Mouse (Mus musculus) hindbrain, embryonic 13.5 days (tissue): ENCODE measurements around the gene Vmn2r12. TPM values are rescaled to one million over a fixed set of nuclear protein-coding genes. Genes with fewer than 3 reads are reported as not detected.
"Not testable (repeated sequence)": the region's sequence is repeated elsewhere in the genome, so short reads cannot be mapped to it uniquely, and the experiment has no call there.

Experiments used
- ATAC-seq: fragments of 200-750 bp; cut with Nextera tagmentation; 2 replicates; pipeline ENCODE4 v1.8.0; 2017; ENCODE audit warnings: moderate TSS enrichment; ENCODE audit not compliant: low FRiP score
- H3K27ac ChIP-seq: fragments of 300-500 bp; sonication (generic); 2 replicates; pipeline ENCODE4 v1.5.1; 2015; ENCODE audit warnings: inconsistent platforms, mild to moderate bottlenecking, moderate library complexity
- H3K27me3 ChIP-seq: fragments of 300-500 bp; sonication (generic); 2 replicates; pipeline ENCODE4 v1.6.1; 2015; ENCODE audit warnings: mild to moderate bottlenecking, inconsistent platforms
- H3K36me3 ChIP-seq: fragments of 300-500 bp; sonication (generic); 2 replicates; pipeline ENCODE4 v1.6.1; 2015; ENCODE audit warnings: mild to moderate bottlenecking, inconsistent platforms
- H3K4me1 ChIP-seq: fragments of 300-500 bp; sonication (generic); replicated peaks from 2 replicates; pipeline ENCODE4 v1.6.1; 2015; ENCODE audit warnings: inconsistent platforms
- H3K4me2 ChIP-seq: fragments of 300-500 bp; sonication (generic); 2 replicates; pipeline ENCODE4 v1.6.1; 2015; ENCODE audit warnings: inconsistent platforms, mild to moderate bottlenecking, moderate library complexity
- H3K4me3 ChIP-seq: fragments of 300-500 bp; sonication (generic); 2 replicates; pipeline ENCODE4 v1.5.1; 2015; ENCODE audit warnings: mild to moderate bottlenecking, inconsistent platforms
- H3K9ac ChIP-seq: fragments of 300-500 bp; sonication (generic); 2 replicates; pipeline ENCODE4 v1.6.1; 2015; ENCODE audit warnings: mild to moderate bottlenecking, inconsistent platforms
- H3K9me3 ChIP-seq: fragments of 300-500 bp; sonication (generic); 2 replicates; pipeline ENCODE4 v1.6.1; 2016; ENCODE audit warnings: inconsistent platforms
- WGBS: fragments of 180-500 bp; shearing (Covaris S2); methylation state at CpG from one replicate; pipeline ENCODE4 v1.1.7; 2015; 5-methylcytosine and 5-hydroxymethylcytosine counted together
- polyA plus RNA-seq: library from polyadenylated mRNA; unstranded; fragments of >200 nt; fragmentation: Nextera tagmentation; extraction: Ambion mirVana; gene quantifications from 2 replicates; pipeline ENCODE4 v1.2.1, GENCODE M21; 2015

Gene Vmn2r12
- not detected in 2 replicates for polyA plus RNA-seq

GRCm38 (mm10) chr5:109097850-109098249 lies at the start of gene Vmn2r12:
TSS of gene Vmn2r12 (minus strand) at chr5:109097950.
- 90% methylated on average over 5 of the region's 5 CpGs for WGBS
- not testable (repeated sequence) for H3K4me3 ChIP-seq, H3K9ac ChIP-seq, H3K4me2 ChIP-seq, H3K36me3 ChIP-seq, ATAC-seq, H3K27ac ChIP-seq, H3K27me3 ChIP-seq, H3K4me1 ChIP-seq
- peaks cover 22% of the 10 kb centered on the region for H3K9me3 ChIP-seq

GRCm38 (mm10) chr5:109139546-109139945 lies 41.8 kb upstream of the Vmn2r12 start:
- WGBS, result 78% methylated on average over 2 of the region's 2 CpGs
- no peak overlapping the region for H3K9ac ChIP-seq
- no peak for ATAC-seq
- peaks cover 24% of the 10 kb centered on the region for H3K9me3 ChIP-seq
- no peaks in the 10 kb centered on the region for H3K27me3 ChIP-seq
- no peak overlapping the region for H3K4me3 ChIP-seq
- no peaks in the 10 kb centered on the region for H3K4me1 ChIP-seq
- no peak overlapping the region for H3K27ac ChIP-seq
- H3K4me2 ChIP-seq, result no peak overlapping the region
- no peaks in the 10 kb centered on the region for H3K36me3 ChIP-seq

GRCm38 (mm10) chr5:109136731-109137130 lies 39.0 kb upstream of the Vmn2r12 start:
- H3K9me3 ChIP-seq, result peaks cover 29% of the 10 kb centered on the region
- whole genome bisulfite sequencing, result 80% methylated on average over 2 of the region's 2 CpGs
- H3K36me3 ChIP-seq, result no peaks in the 10 kb centered on the region
- no peak overlapping the region for H3K27ac ChIP-seq
- H3K27me3 ChIP-seq, result no peaks in the 10 kb centered on the region
- H3K9ac ChIP-seq, result no peak overlapping the region
- no peak for ATAC-seq
- no peak overlapping the region for H3K4me3 ChIP-seq
- H3K4me1 ChIP-seq, result no peaks in the 10 kb centered on the region
- H3K4me2 ChIP-seq, result no peak overlapping the region

GRCm38 (mm10) chr5:109096482-109096881 lies 1.3 kb downstream of the Vmn2r12 start:
- not testable (repeated sequence) for H3K4me2 ChIP-seq, H3K4me1 ChIP-seq, H3K4me3 ChIP-seq, H3K27ac ChIP-seq, H3K27me3 ChIP-seq, H3K36me3 ChIP-seq, H3K9ac ChIP-seq, ATAC-seq
- H3K9me3 ChIP-seq, result peaks cover 22% of the 10 kb centered on the region
- 81% methylated on average over 3 of the region's 3 CpGs for WGBS

GRCm38 (mm10) chr5:109072016-109072415 lies 25.7 kb downstream of the Vmn2r12 start:
- not testable (repeated sequence) for H3K27ac ChIP-seq, H3K36me3 ChIP-seq, H3K27me3 ChIP-seq, H3K4me2 ChIP-seq, H3K9ac ChIP-seq, H3K4me3 ChIP-seq, ATAC-seq, H3K4me1 ChIP-seq
- peaks cover 15% of the 10 kb centered on the region for H3K9me3 ChIP-seq
- WGBS, result 43% methylated on average over 4 of the region's 4 CpGs

- H3K27me3 ChIP-seq, H3K4me3 ChIP-seq, H3K27ac ChIP-seq, H3K4me1 ChIP-seq, H3K9ac ChIP-seq, H3K36me3 ChIP-seq, ATAC-seq, H3K4me2 ChIP-seq: not testable (repeated sequence)
- 85% methylated on average over 3 of the region's 3 CpGs for WGBS
- H3K9me3 ChIP-seq, result peaks cover 26% of the 10 kb centered on the region
Observed at GRCm38 (mm10) chr5:109059469-109059868, 38.3 kb downstream of the Vmn2r12 start, which contains the start of gene Vmn2r11. TSS of gene Vmn2r11 (minus strand) at chr5:109059569.

GRCm38 (mm10) chr5:109055286-109055685 lies 42.5 kb downstream of the Vmn2r12 start:
- Histone ChIP-seq H3K4me1 (no peaks in the 10 kb centered on the region), H3K36me3 (no peaks in the 10 kb centered on the region), H3K9ac (no peak overlapping the region), H3K4me3 (no peak overlapping the region), H3K27me3 (no peaks in the 10 kb centered on the region), H3K27ac (no peak overlapping the region), H3K9me3 (peaks cover 17% of the 10 kb centered on the region), H3K4me2 (no peak overlapping the region)
- WGBS, result 68% methylated on average over 1 of the region's 1 CpGs
- ATAC-seq, result no peak

Other genes with a start within 250 kb of the Vmn2r12 start
- gene Vmn2r9, start 245.3 kb downstream of the Vmn2r12 start, polyA plus RNA-seq, result not detected in 2 replicates
- not detected in 2 replicates for gene Vmn2r10, start 91.4 kb downstream of the Vmn2r12 start, polyA plus RNA-seq
- not detected in 2 replicates for gene Vmn2r11, start 38.4 kb downstream of the Vmn2r12 start, polyA plus RNA-seq
- gene Vmn2r13, start 94.2 kb upstream of the Vmn2r12 start, polyA plus RNA-seq, result not detected in 2 replicates
- not detected in 2 replicates for gene Vmn2r14, start 126.8 kb upstream of the Vmn2r12 start, polyA plus RNA-seq
- gene Vmn2r15, start 199.7 kb upstream of the Vmn2r12 start, polyA plus RNA-seq, result not detected in 2 replicates
- gene Vmn2r16, start 232.2 kb upstream of the Vmn2r12 start, polyA plus RNA-seq, result not detected in 2 replicates